Mouse (Mus musculus) megakaryocyte, embryonic 14.5 days (primary cell): ENCODE data around the gene Maz.

ENCODE experiments used
- FLI1 ChIP-seq: IDR thresholded peaks from 2 replicates; pipeline ENCODE4 v1.6.1; 2012; ENCODE audit warnings: low read length, inconsistent platforms, mixed read lengths
- GATA1 ChIP-seq: IDR thresholded peaks from 3 replicates; pipeline ENCODE4 v1.6.1; 2012; ENCODE audit warnings: mixed read lengths, low read length, inconsistent platforms, borderline replicate concordance

GRCm38 (mm10) chr7:127004122-127004875 lies 22.5 kb downstream of the Maz start:
- TF ChIP-seq GATA1 (no peak), FLI1 (no peak)
